Mouse (Mus musculus): ENCODE data around the gene 1700067P10Rik. TPM values are rescaled to one million over a fixed set of nuclear protein-coding genes. Genes with fewer than 3 reads are reported as not detected.

Gene 1700067P10Rik
- total RNA-seq (2021), result not detected
- long read RNA-seq, experiment 1, result 0 reads
- long read RNA-seq, experiment 2, result 0 reads

DNA sequence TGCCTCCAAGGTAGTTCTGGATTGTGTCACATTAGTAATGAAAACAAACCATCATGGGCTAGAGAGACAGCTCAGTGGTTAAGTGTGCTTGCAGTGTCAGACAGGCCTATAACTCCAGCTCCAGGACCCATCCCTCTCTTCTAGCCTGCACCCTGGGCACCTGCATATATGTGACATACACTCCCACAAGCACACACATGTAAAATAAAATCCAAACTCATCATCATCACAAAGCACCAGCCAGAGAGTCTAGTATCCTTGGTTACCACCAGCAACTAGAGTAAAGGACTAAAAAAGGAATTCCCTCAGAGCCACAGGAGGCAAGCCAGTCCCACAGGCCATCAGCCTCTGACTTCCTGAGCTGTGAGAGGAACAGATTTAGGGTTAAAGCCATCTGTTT lies at the start of gene 1700067P10Rik:
Gene 1700067P10Rik, plus strand, starts transcription at position 301 of the 400 bp plus-strand sequence.
- intact Hi-C loops (cut with DNase I), result no loop called here
- no peak for DNase-seq (ENCODE audit: low spot score in 2 of 2)

DNA sequence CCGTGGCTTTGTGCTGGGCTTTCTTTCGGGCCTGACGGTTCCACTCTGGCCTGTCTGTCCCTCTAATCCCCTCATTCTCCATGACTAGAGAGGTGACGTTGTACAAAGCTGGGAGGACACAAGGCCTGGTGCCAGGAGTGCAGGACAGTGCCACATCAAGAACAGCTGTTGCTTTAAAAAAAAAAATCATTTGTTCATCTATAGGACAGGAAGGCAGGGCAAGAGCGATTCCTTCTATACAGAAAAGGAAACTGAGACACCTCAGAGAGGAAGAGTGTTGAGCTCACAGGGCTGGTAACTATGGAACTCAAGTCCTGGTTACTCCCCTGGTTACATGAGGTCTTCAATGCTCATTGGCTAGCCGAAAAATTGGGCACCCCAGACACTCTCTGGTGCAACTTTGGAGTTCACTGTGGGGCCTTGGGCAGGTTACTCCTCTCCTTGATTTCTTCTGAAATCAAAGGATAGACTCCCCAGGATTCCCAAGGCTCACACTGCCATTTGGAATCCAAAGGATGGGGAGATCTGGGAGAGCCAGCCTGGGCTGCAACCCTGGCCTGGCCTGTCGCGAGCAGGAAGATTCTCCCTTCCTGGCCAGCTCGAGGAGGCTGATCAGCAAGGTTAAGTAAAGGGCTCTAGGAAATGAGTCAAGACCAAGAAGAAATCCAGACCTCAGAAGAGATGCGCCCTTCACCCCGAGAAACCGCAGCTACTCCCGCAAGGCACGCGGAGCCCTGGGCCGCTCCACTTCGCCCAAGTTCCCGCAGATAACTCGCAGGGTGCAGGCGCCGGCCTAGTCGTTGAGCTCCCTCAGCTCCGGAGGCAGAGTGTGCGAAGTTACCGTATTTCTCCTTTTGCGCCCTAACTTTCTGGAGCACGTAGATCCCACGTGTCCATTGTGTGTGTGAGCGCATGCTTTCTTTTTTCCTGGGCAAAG lies 47.5 kb upstream of the 1700067P10Rik start:
- intact Hi-C loops (cut with DNase I), result loop anchor here (1.0 kb wide), 1 partner anchor 116 kb away; no protein-coding TSS in a partner anchor
- peak in 1 of 2 experiments; percentile 51 for DNase-seq (ENCODE audit: low spot score in 2 of 2)

DNA sequence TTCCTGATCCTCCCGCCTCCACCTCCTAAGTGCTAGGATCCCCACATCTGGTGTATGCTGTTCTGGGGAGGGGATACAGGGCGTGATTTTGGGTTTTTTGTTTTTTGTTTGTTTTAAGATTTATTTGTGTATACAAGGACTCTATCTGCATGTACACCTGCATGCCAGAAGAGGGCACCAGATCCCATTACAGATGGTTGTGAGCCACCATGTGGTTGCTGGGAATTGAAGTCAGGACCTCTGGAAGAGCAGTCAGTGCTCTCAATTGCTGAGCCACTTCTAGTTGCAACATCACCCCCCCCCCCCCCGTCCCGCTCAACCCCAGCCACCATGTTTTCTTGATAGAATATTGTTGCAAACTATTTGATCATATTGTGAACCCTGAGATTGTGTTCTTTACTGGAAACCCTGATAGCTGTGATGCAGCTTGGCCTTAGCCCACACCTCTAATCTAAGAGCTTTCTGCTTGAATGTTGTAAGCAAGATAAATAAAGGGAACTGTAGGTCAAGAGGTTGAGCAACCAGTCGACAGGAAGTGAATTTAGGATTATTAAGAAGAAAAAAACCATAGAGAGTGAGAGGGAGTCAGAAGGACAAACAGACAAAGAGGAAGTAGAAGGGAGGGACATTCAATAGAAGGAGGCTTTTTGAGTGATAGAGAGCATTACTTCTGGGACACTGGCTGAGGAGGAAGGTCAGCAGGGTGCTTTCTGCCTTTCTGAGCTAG lies 45.8 kb upstream of the 1700067P10Rik start:
- no peak for DNase-seq (ENCODE audit: low spot score in 2 of 2)
- intact Hi-C loops (cut with DNase I), result no loop called here

- intact Hi-C loops (cut with DNase I), result loop anchor here (5.0 kb wide), 1 partner anchor 173 kb away; no protein-coding TSS in a partner anchor
Measured at GRCm38 (mm10) chr17:48045631-48046030, 43.5 kb upstream of the 1700067P10Rik start.

DNA sequence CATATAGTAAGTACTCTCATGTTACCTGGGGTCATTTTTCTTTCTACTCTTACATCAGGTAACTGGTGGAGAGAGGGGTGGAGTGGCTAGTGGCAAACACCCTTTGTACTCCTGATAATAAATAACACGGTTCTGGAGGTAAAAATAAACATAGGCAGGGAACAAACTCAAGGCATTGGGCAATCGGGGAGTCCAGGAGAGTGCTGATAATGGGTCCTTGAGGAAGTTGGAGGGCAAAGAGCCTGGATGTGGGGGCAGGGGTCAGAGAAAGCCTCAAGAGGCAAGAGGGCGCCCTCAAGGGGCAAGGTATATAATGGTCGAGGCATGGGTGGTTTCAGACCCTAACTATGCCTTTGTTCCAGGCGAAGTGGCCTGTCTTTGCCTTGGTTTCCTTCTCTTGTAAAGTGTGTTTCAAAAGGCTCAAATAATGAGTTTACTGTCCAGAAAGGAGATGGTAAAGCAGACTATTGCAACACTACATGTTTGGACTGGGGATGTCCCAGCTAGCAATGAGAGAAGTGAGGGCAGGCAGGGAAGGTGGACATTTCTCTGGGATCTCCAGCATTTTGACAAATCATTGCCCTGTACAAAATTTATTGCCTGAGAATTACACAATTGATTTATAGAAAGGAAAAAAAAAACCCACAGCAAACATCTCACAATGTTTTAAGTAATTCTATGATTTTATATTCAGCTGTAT lies 37.3 kb upstream of the 1700067P10Rik start:
- DNase-seq (ENCODE audit: low spot score in 2 of 2), result no peak
- intact Hi-C loops (cut with DNase I), result no loop called here

More at GRCm38 (mm10) chr17:48045631-48046030, 43.5 kb upstream of the 1700067P10Rik start:
- peak; percentile 64 to 69 for DNase-seq (ENCODE audit: low spot score in 2 of 2)

DNA sequence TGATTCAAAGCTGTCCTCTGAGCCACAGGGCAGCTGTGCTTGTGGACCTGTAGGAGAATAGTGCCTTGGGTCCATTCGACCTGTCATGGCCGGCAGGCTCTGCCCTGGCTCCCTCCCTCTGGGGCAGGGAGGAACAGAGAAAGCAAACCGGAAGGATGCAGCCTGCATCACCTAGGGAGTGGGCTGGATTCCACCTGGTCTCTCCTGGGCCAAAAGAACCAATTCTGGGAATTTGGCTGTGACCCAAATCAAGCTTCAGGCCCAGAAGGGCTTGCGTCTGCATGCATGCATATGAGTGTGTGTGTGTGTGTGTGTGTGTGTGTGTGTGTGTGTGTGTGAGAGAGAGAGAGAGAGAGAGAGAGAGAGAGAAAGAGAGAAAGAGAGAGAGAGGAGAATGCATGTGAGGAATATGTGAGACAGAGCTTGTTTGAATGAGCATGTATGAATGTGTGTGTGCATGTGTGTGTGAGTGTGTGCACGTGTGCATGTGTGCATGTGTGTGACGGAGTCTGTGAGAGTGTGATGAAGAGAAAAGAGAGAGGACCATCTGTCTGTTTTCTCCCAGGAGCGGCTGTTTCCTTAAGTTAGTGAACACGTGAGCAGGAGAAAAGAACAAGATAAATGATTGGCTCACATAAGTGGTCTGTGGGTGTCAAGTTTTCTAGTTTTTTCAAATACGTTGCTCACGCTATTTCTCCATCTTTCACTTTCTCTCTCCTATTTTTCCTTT lies 36.6 kb upstream of the 1700067P10Rik start:
- DNase-seq (ENCODE audit: low spot score in 2 of 2), result peak in 1 of 2 experiments; percentile 47

DNA sequence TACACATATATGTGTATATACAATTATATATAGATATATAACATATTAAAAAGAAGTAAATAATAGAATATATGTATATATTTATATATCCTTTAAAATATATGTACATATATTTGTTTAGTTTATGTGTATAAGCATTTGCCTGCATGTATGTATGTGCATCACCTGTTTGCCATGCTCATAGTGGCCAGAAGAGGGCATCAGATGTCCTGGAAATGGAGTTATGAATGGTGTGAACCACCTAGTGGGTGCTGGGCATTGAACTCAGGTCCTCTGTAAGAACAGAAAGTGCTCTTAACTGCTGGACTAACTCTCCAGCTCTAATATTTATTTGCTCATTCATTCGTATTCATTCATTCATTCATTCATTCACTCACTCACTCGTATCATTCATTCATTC lies 35.5 kb upstream of the 1700067P10Rik start:
- intact Hi-C loops (cut with DNase I), result no loop called here
- no peak for DNase-seq (ENCODE audit: low spot score in 2 of 2)

More for the DNA sequence above, 36.6 kb upstream of the 1700067P10Rik start:
- intact Hi-C loops (cut with DNase I), result no loop called here

DNA sequence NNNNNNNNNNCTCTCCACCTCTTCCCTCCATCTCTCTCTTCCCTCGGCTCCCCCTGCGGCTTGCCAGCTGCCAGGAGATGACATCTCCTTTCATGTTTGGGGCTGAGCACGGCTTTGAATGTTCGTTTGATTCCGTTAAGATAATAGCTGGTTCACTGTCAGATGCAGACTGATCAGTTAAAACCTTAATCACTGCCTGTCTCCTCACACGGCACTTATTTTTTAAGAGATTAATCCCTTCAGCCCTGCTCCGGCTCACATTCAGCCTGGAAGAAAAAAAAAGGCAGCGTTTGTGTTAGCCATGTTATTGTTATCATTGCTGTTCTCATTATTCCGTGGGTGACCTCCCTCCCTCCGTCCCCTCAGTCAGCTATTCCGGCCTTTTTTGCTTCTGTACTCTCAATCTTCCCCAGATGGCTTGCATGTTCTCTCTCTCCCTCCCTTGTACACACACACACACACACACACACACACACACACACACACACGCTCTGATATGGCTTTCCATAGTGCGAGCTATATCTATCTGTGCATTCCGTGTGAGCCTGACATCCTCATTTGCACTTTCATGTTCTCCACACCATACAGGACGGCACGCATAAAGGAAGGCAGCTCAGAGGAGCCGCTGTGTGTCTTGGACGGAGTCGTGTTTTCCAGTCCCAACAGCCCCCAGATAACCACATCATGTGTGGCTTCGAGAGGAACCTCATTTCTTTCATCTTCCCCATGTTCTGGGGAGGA lies 33.9 kb upstream of the 1700067P10Rik start:
- intact Hi-C loops (cut with DNase I), result loop anchor here (5.0 kb wide), 1 partner anchor 42 kb away; no protein-coding TSS in a partner anchor

GRCm38 (mm10) chr17:48057382-48057781 lies 31.7 kb upstream of the 1700067P10Rik start:
- intact Hi-C loops (cut with DNase I), result loop anchor here (5.0 kb wide), 1 partner anchor 40 kb away; no protein-coding TSS in a partner anchor
- no peak for DNase-seq (ENCODE audit: low spot score in 2 of 2)

More for the DNA sequence above, 33.9 kb upstream of the 1700067P10Rik start:
- no peak for DNase-seq (ENCODE audit: low spot score in 2 of 2)

GRCm38 (mm10) chr17:48064196-48064843 lies 24.8 kb upstream of the 1700067P10Rik start:
- DNase-seq (ENCODE audit: low spot score in 2 of 2), result peak in 1 of 2 experiments; percentile 35
- intact Hi-C loops (cut with DNase I), result no loop called here

- intact Hi-C loops (cut with DNase I), result no loop called here
- no peak for DNase-seq (ENCODE audit: low spot score in 2 of 2)
Measured at GRCm38 (mm10) chr17:48065081-48065501, 24.0 kb upstream of the 1700067P10Rik start.

GRCm38 (mm10) chr17:48067083-48067614 lies 22.0 kb upstream of the 1700067P10Rik start:
- no peak for DNase-seq (ENCODE audit: low spot score in 2 of 2)
- intact Hi-C loops (cut with DNase I), result no loop called here

DNA sequence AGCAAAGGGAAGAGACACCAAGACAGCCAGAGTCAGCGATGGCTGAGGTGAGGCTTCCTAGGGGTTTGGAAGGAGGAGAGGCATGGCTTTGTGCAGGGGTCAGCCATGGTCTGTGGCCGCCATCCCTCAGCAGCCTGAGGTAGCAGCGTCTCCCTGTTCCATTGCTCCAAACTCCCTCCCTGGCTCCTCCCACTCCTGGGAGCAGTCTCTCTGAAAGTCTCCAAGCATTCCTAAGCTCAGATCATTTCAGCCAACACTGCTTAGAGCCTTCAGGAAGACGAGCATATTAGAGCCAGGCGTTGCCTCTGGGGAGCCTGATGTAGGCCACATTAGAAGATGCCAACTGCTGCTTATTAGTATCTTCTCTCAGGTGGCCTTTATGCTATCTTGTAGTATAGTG lies 21.4 kb upstream of the 1700067P10Rik start:
- intact Hi-C loops (cut with DNase I), result no loop called here
- DNase-seq (ENCODE audit: low spot score in 2 of 2), result no peak

DNA sequence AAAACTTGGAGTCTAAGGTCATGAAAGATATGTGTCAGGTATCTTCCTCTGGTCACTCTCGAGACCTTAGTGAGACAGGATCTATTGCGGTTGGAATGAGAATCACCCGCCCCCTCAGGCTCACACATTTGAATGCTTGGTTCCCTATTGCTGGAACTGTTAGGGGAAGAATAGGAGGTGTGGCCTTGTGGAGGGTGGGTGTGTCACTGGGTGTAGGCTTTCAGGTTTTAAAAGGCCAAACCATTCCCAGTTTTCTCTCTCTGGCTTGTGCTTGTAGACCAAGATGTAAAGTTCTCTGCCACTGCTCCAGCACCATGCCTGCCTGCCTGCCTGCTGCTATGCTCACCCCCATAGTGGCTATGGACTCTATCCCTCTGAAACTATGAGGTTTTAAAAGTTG lies 8.5 kb upstream of the 1700067P10Rik start:
- intact Hi-C loops (cut with DNase I), result no loop called here

DNA sequence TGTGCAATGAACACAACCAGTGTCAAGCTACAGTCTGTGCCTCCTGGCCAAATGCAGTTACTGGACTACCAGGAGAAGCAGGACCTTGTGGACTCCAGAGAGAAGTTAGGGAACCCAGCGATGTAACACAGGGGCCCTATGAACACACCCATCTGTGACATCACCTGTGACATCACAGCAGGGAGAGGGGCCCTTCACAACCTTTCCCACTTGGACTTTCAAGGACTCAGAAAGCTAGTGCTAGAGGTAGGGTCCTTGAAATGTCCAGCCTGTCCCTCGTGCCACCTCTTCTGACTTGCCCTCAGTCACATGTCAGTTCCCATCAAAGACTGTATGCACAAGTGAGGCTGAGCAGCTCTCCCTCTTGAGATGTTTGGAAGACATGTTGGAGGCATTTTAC lies 327 bp downstream of the 1700067P10Rik start:
- no peak for DNase-seq (ENCODE audit: low spot score in 2 of 2)
- intact Hi-C loops (cut with DNase I), result no loop called here

More for the DNA sequence above, 8.5 kb upstream of the 1700067P10Rik start:
- no peak for DNase-seq (ENCODE audit: low spot score in 2 of 2)

GRCm38 (mm10) chr17:48090305-48090704 lies 1.2 kb downstream of the 1700067P10Rik start:
- intact Hi-C loops (cut with DNase I), result no loop called here
- no peak for DNase-seq (ENCODE audit: low spot score in 2 of 2)

- intact Hi-C loops (cut with DNase I), result no loop called here
- DNase-seq (ENCODE audit: low spot score in 2 of 2), result no peak
Measured at GRCm38 (mm10) chr17:48093286-48093817, 4.2 kb downstream of the 1700067P10Rik start.

All from left cerebral cortex, postnatal 14 days (tissue).